Mouse (Mus musculus) ovary, postnatal 36 days (tissue): Measurements from ENCODE around the gene Chkb.

ENCODE experiments used
- DNase-seq: peaks from one replicate; pipeline ENCODE4 v3.0.0; 2022; ENCODE audit warnings: low spot score, mixed read lengths

Chkb gene

DNA sequence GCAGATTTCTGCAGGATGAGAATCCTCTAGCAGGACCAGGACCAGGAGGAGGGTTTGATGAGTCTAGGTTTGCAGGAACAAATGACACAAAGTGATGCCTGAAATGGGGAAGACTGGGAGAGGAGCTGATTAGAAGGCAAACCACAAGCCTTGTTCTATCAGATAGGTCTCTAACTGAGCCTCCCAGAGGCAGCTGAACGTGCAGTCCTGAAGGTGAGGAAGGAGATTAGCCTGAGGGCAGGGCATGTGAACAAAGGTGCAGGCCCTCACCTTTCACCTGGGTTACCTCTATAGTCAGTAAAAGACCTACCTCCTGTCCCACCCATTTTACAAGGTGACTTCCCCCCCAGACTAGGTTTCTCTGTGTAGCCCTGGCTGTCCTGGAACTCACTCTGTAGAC lies 30.0 kb downstream of the Chkb start:
- DNase-seq = no peak

DNA sequence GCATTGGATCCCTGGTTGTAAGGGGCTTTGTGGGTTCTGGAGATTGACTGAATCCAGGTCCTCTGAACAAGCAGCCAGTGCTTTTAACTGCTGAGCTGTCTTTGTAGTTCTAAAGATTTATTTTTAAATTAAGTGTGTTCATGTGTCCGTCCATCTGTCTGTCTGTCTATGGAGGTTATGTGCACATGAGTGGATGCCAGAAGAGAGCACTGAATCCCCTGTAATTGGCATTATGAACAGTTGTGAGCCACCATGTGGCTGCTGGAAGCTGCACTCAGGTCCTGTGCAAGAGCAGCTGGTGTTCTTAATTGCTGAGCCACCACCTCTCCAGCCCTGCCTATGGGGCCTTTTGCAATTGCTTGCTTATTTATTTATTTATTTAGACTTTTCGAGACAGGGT lies 31.6 kb downstream of the Chkb start:
- DNase-seq = no peak

DNA sequence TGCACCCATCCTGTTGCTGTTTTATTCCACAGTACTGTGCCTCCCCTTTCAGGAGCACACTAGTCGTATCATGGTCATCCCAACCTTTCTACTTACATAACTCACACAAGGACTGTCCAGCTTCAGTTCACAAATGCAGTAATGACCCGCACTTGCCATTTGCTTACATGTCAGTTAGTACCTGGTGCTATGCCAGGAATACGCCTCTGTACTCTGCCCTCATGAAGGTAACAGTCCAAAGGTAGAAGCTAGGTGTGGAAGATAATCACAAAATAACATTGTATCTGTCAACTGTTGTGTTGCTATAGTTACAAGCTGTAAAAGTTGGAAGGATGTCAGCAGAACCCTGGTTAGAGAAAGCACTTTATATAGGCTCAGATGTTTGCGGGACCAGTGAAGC lies 32.8 kb downstream of the Chkb start:
- DNase-seq = no peak

DNA sequence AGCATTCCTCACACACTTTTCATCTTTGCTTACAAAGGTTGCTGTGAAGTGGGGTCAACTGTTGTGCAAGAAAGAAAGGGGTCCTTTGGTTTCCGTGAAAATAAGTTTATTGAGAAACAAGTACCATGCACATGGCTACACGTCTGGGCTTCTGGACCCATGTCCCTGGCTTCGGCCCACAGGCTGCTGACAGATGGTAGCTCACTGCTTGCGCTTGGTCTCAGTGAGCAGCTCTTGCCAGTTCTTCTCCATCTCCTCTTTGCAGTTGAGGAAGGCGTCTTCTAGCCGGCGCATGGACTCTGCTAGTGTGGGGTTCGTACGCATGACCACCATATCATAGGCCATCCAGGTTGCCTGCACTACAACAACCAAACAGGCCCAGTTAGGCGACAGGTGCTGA lies 39.6 kb downstream of the Chkb start:
- no peak for DNase-seq

DNA sequence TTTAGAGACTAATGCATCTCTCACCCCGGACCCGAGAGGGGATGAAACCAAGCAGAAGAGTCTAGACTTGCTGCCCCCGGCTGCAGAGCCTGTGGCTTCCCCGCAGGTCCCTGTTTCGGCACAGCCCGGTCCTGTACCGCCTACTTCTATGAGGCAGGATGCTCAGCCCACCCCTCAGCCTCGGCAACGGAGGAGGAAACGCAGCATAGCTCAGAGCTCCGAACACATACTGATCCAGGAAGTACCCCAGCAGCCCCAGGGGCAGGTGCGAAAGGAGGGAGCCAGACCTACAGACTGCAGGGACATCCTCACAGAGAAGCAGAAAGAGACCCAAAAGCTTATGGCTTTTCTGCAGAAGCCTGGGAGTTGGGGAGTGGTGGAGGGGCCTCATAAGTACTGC lies 42.6 kb downstream of the Chkb start:
- no peak for DNase-seq

DNA sequence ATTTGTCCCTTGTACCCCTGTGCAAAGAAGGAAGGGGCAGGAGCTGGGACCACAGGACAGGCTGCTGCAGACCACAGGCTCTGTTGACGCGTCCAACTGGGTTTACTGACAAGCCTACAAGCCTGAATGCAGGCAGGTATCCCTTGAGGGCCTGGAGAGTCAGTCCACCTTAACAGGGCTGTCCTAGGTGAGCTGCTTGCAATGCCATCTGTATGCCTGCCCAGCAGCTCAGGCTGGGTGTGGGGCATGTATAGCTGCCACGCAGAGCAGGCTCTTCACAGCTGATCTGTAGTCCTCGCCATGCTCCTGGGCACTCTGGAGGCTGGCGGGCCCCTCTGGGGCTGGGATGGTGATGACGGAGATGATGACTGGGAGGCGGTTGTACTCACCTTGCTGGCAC lies 45.1 kb downstream of the Chkb start, which contains the start of gene Klhdc7b:
Klhdc7b (plus strand) TSS at position 301 of the 400 bp plus-strand sequence.
- no peak for DNase-seq

DNA sequence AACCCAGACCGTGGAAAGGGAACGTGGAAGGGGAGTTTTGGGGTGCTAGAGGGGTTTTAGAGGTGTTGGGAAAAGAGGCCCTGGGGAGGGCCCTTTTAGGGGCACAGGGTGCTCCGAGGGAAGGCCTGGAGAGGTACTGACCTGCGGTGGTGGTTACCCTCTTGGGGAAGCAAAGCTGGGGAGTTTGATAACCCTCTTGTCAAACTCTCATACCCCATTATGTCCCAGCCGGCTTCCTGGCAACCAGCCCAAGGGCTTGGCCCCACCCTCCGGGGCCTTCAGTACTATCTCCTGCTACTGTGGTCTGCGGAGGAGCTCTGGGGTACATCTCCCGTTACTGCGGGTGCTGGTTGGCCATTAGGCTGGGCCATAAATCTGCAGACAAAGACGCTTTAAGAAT lies 50.3 kb downstream of the Chkb start:
- DNase-seq = no peak

DNA sequence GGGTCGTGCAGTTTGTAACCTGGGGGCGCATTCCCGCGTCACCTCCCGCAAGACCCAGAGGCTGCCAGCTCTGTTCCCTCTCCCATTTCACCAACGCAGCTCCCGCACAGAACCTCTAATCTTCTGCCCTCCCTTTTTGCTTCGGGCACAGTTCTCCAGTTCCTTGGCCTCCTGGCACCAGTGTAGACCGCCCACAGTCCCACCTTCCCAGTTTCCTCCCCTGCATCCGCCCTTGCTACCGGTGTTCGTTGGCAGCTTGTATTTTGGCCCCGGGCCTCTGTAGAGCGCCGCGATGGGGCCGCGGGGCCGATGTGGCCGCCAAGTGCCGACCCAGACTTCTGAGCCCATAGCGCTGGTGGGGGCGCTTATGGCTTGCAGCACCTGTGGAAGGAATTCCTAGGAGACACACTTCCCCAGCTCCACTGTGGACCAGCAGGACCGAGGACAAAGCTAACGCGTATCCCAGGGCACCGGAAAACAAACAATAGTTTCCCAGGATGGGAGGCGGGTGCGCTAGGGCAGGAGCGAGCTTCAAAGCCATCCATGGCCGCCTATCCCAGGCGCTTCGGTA lies 50.8 kb downstream of the Chkb start, which contains the start of gene Odf3b:
Odf3b (minus strand) TSS at position 452 of the 571 bp plus-strand sequence.
- no peak for DNase-seq

DNA sequence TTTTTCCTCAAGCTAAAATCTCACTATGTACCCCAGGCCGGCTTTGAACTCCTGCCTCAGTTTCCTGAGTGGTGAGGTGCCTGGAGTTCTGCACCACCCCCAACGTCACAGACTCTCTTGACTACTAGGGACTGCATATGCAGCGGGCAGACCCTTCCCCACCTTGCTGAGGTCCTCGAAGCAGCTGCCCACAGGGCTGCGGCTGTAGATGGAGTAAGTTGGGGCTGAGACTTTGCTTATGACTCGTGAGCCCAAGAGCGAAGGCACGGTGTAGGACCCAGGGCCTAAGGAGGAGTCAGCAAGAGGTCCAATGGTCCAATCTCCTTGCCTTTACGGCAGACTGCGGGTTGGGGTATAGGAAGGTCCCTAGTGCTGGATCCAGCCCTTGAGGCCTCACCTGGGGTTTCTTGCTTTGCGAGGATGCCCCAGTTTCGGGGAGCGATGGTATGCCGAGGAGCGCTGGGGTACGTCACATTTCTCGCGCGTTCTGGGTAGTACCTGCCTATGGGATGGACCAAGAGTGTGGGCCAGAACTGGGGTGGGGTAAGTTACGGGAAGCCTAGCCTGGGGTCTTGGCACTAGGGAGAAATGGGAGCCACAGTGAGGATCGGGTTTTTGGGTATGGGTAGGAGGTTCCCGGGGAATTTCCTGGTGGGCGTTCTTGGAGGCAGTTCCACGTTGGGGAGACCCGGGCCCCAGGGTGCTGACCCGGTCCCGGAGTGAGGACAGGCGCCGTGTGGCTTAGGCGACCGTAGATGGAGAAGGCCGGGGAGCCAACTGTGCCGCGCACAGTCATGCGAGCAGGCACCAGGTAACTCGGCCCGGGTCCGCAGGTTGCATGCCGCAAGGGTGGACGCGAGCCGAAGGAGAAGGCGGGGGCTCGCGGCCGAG lies 51.5 kb downstream of the Chkb start:
- no peak for DNase-seq

DNA sequence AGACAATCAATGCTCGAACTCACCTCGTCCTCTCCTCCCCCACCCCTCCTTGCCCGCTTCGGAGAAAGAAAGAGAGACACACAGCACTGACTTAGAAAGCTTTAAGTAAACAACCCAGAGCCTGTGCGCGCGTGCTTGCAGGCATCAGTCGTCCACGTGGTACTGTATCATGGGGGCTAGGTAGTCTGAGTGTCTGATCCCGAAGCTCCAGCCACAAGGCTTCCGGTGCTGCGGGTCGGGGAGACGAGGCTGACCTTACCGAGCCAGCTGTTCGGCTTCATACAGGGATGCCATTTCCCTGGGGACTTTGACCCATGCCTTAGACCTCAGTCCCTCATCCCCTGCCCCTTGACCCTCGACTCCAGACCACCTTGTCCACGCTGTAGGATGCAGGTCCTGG lies 52.3 kb downstream of the Chkb start:
- DNase-seq = no peak

DNA sequence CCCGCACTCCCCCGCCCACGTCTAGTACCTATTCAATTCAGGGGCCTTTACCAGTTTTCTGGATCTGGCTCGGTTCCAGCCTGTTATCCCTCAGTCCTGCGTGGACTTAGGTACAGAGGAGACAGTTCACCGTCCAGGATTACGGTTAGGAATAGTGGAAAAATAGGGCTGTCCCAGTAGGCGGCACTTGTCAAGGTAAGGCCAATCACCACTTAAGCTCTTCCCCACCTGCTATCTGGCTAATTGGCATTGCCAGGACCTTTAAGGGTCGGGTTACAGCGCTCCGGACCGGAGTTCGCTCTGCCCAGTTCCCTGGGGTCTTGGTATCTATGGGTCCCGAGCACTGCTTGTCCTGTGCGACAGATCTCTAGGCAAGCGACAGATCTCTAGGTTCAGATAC lies 52.8 kb downstream of the Chkb start, which contains the start of gene Tymp:
Tymp (minus strand) TSS at position 83 of the 400 bp plus-strand sequence.
- no peak for DNase-seq
